Mouse (Mus musculus) MEL (cell line): Measurements from ENCODE around the gene Mxra8. TPM values are rescaled to one million over a fixed set of nuclear protein-coding genes. Genes with fewer than 3 reads are reported as not detected.

ENCODE experiments used
- DNase-seq: peaks from one replicate; pipeline ENCODE4 v3.0.0; 2011; ENCODE audit warnings: low read depth, low spot score
- H3K27ac ChIP-seq: 2 replicates; pipeline ENCODE4 v1.5.1; 2012; ENCODE audit warnings: low read depth, mild to moderate bottlenecking, control low read depth, low read length, moderate library complexity; ENCODE audit not compliant: control insufficient read depth
- H3K27me3 ChIP-seq, 2 experiments: fragments of 150-350 bp in 1 of 2; sonication (generic) in 1 of 2; 2 replicates each; pipeline ENCODE4 v1.6.1; 2012; ENCODE audit warnings: low read length in 2 of 2, mild to moderate bottlenecking in 2 of 2, improper control_type of control experiment in 1 of 2, moderate library complexity in 1 of 2; ENCODE audit not compliant: insufficient read depth in 2 of 2, control insufficient read depth in 1 of 2
- H3K36me3 ChIP-seq, 2 experiments: 2 replicates each; pipeline ENCODE4 v1.6.1; 2012 to 2014; ENCODE audit warnings: low read length in 2 of 2, improper control_type of control experiment in 1 of 2, inconsistent platforms in 1 of 2, mild to moderate bottlenecking in 1 of 2; ENCODE audit not compliant: insufficient read depth in 2 of 2, control insufficient read depth in 1 of 2
- H3K4me1 ChIP-seq, 2 experiments: fragments of 150-350 bp in 1 of 2; sonication (generic) in 1 of 2; 2 replicates each; pipeline ENCODE4 v1.6.1; 2012; ENCODE audit warnings: low read length in 2 of 2, improper control_type of control experiment in 1 of 2, mild to moderate bottlenecking in 1 of 2; ENCODE audit not compliant: insufficient read depth in 2 of 2, control insufficient read depth in 1 of 2
- H3K4me3 ChIP-seq, 2 experiments: fragments of 150-350 bp in 1 of 2; sonication (generic) in 1 of 2; 2 replicates each; pipeline ENCODE4 v1.5.1; 2012; ENCODE audit warnings: low read depth in 2 of 2, low read length in 2 of 2, mild to moderate bottlenecking in 2 of 2, moderate library complexity in 2 of 2, control low read depth in 1 of 2, improper control_type of control experiment in 1 of 2; ENCODE audit not compliant: control insufficient read depth in 1 of 2, insufficient read depth in 1 of 2
- H3K79me2 ChIP-seq: 2 replicates; pipeline ENCODE4 v1.6.1; 2012; ENCODE audit warnings: mild to moderate bottlenecking, low read length, moderate library complexity; ENCODE audit not compliant: control insufficient read depth, poor library complexity, insufficient read depth
- H3K9ac ChIP-seq: 2 replicates; pipeline ENCODE4 v1.6.1; 2012; ENCODE audit warnings: low read depth, mild to moderate bottlenecking, control low read depth, low read length, moderate library complexity; ENCODE audit not compliant: control insufficient read depth, poor library complexity, severe bottlenecking
- H3K9me3 ChIP-seq: fragments of 150-350 bp; sonication (generic); replicated peaks from 2 replicates; pipeline ENCODE4 v1.6.1; 2012; ENCODE audit warnings: mild to moderate bottlenecking, low read length, improper control_type of control experiment, moderate library complexity; ENCODE audit not compliant: insufficient read depth
- ELF1 ChIP-seq: IDR thresholded peaks from 2 replicates; pipeline ENCODE4 v1.6.1; 2014; ENCODE audit warnings: low read depth, mild to moderate bottlenecking, inconsistent platforms, low read length, improper control_type of control experiment, moderate library complexity
- JUND ChIP-seq: IDR thresholded peaks from 2 replicates; pipeline ENCODE4 v1.6.1; 2011; ENCODE audit warnings: low read depth, mild to moderate bottlenecking, improper control_type of control experiment, low read length
- KAT2A ChIP-seq: conservative IDR thresholded peaks from 2 replicates; pipeline ENCODE4 v1.6.1; 2012; ENCODE audit warnings: low read depth, low read length, improper control_type of control experiment, inconsistent platforms
- MAFK ChIP-seq: IDR thresholded peaks from 2 replicates; pipeline ENCODE4 v1.6.1; 2011; ENCODE audit warnings: low read depth, mild to moderate bottlenecking, low read length, improper control_type of control experiment, borderline replicate concordance
- MAX ChIP-seq: IDR thresholded peaks from 2 replicates; pipeline ENCODE4 v1.6.1; 2011; ENCODE audit warnings: low read length, improper control_type of control experiment
- MAZ ChIP-seq: IDR thresholded peaks from 2 replicates; pipeline ENCODE4 v1.6.1; 2012; ENCODE audit warnings: low read depth, mild to moderate bottlenecking, inconsistent platforms, low read length, improper control_type of control experiment
- MXI1 ChIP-seq: IDR thresholded peaks from 2 replicates; pipeline ENCODE4 v1.6.1; 2011; ENCODE audit warnings: mild to moderate bottlenecking, low read depth, low read length, improper control_type of control experiment
- NELFE ChIP-seq: IDR thresholded peaks from 2 replicates; pipeline ENCODE4 v1.6.1; 2011; ENCODE audit warnings: low read depth, low read length, improper control_type of control experiment
- NRF1 ChIP-seq: IDR thresholded peaks from 2 replicates; pipeline ENCODE4 v1.6.1; 2014; ENCODE audit warnings: low read depth, mild to moderate bottlenecking, inconsistent platforms, low read length, improper control_type of control experiment, moderate library complexity; ENCODE audit not compliant: poor library complexity, insufficient read depth, severe bottlenecking
- POLR2A ChIP-seq, 2 experiments: IDR thresholded peaks; 2 replicates each; pipeline ENCODE4 v1.6.1; 2011 to 2012; ENCODE audit warnings: low read length in 2 of 2, mild to moderate bottlenecking in 2 of 2, control low read depth in 1 of 2, improper control_type of control experiment in 1 of 2, low read depth in 1 of 2, moderate library complexity in 1 of 2; ENCODE audit not compliant: control insufficient read depth in 1 of 2, insufficient read depth in 1 of 2, poor library complexity in 1 of 2
- POLR2AphosphoS5 ChIP-seq: IDR thresholded peaks from 2 replicates; pipeline ENCODE4 v1.6.1; 2012; ENCODE audit warnings: low read depth, borderline replicate concordance, mild to moderate bottlenecking, inconsistent platforms, low read length, moderate library complexity, mixed read lengths
- USF2 ChIP-seq, 2 experiments: IDR thresholded peaks; 2 replicates each; pipeline ENCODE4 v1.6.1; 2011 to 2012; ENCODE audit warnings: improper control_type of control experiment in 2 of 2, low read length in 2 of 2, borderline replicate concordance in 1 of 2, inconsistent platforms in 1 of 2, low read depth in 1 of 2, mild to moderate bottlenecking in 1 of 2; ENCODE audit not compliant: insufficient read depth in 1 of 2
- ZC3H11A ChIP-seq: IDR thresholded peaks from 2 replicates; pipeline ENCODE4 v1.6.1; 2012; ENCODE audit warnings: low read depth, mild to moderate bottlenecking, inconsistent platforms, low read length, improper control_type of control experiment
- ZKSCAN1 ChIP-seq: IDR thresholded peaks from 2 replicates; pipeline ENCODE4 v1.6.1; 2012; ENCODE audit warnings: low read depth, mild to moderate bottlenecking, inconsistent platforms, low read length, improper control_type of control experiment, moderate library complexity
- ZMIZ1 ChIP-seq: IDR thresholded peaks from 2 replicates; pipeline ENCODE4 v1.6.1; 2012; ENCODE audit warnings: low read depth, mild to moderate bottlenecking, inconsistent platforms, low read length, improper control_type of control experiment, moderate library complexity
- ZNF384 ChIP-seq: IDR thresholded peaks from 2 replicates; pipeline ENCODE4 v1.6.1; 2012; ENCODE audit warnings: low read depth, mild to moderate bottlenecking, inconsistent platforms, low read length, improper control_type of control experiment
- polyA plus RNA-seq, 2 experiments: library from polyadenylated mRNA; stranded (reverse) in 1 of 2; unstranded in 1 of 2; fragments of >175 nt in 1 of 2; fragments of >200 nt in 1 of 2; gene quantifications; 2 replicates each; pipeline versions ENCODE4 v1.2.1 to v1.2.4; 2012; ENCODE audit warnings: low replicate concordance in 2 of 2, low read depth in 1 of 2; ENCODE audit not compliant: insufficient read length in 2 of 2, insufficient read depth in 1 of 2, missing spikeins in 1 of 2
- total RNA-seq: library from RNA; depleted of rRNA; stranded (reverse); fragments of 300-350 nt; gene quantifications from 2 replicates; pipeline ENCODE4 v1.2.3, GENCODE M21; 2012

The Mxra8 gene
- total and polyA plus RNA-seq, 3 experiments: 0.46 TPM; not detected in 2

DNA sequence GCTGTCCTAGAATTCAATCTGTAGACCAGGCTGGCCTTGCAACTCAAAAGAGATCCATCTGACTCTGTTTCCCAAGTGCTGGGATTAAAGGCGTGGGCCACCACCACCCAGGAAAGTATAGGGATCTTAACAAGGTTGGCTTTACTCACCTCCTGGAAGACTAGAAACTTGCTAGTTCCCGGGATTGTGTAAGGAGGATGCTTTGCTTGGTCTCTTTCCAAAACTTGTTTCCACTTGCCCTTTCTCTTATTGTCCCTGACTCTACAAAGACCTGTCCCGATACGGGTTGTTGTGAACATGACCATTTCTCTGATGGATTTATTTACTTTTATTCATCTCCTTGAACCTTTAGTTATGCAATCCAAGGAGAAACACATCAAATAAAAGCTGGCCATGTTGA lies 9.6 kb upstream of the Mxra8 start:
- H3K4me3 ChIP-seq: no peak overlapping the region
- H3K79me2 ChIP-seq: peaks cover 15% of the 10 kb centered on the region
- no peak for TF ChIP-seq NRF1
- no peaks in the 10 kb centered on the region for H3K9me3 ChIP-seq
- no peaks in the 10 kb centered on the region for H3K27me3 ChIP-seq
- H3K9ac ChIP-seq: no peak overlapping the region
- H3K27ac ChIP-seq: no peak overlapping the region
- DNase-seq: no peak
- H3K36me3 ChIP-seq: peaks cover 3 to 7% of the 10 kb centered on the region in 2 experiments
- H3K4me1 ChIP-seq: peaks cover 0 to 10% of the 10 kb centered on the region in 2 experiments; a peak in 1 of 4 replicates

- DNase-seq: peak; percentile 68
- H3K9me3 ChIP-seq: no peaks in the 10 kb centered on the region
- peak overlapping the region; percentile 24 to 84 for H3K4me3 ChIP-seq
- H3K27me3 ChIP-seq: no peaks in the 10 kb centered on the region
- peak overlapping the region; percentile 57 for H3K27ac ChIP-seq
- H3K9ac ChIP-seq: peak overlapping the region; percentile 54
- peaks cover 0 to 7% of the 10 kb centered on the region in 2 experiments; a peak in 2 of 4 replicates for H3K36me3 ChIP-seq
- peaks cover 15% of the 10 kb centered on the region for H3K79me2 ChIP-seq
- TF ChIP-seq ZKSCAN1: no peak
- TF ChIP-seq JUND: no peak
- no peak for TF ChIP-seq ELF1
- TF ChIP-seq MAX: no peak
- no peak for TF ChIP-seq MAZ
- TF ChIP-seq MXI1: no peak
- no peak for TF ChIP-seq POLR2AphosphoS5
- no peak for TF ChIP-seq KAT2A
- no peak for TF ChIP-seq ZC3H11A
- TF ChIP-seq NRF1: no peak
- no peak for TF ChIP-seq ZNF384
- no peak for TF ChIP-seq NELFE
- no peak for TF ChIP-seq MAFK
- no peak for TF ChIP-seq POLR2A (IDR thresholded peaks at IDR 0.05; ENCODE audit: control insufficient read depth in 1 of 2, insufficient read depth in 1 of 2, low read depth in 1 of 2, low read length in 2 of 2, poor library complexity in 1 of 2)
- no peak for TF ChIP-seq ZMIZ1
- TF ChIP-seq USF2 (IDR thresholded peaks at IDR 0.05; ENCODE audit: borderline replicate concordance in 1 of 2, insufficient read depth in 1 of 2, low read depth in 1 of 2, low read length in 2 of 2): no peak
- H3K4me1 ChIP-seq: peaks cover 0 to 10% of the 10 kb centered on the region in 2 experiments; a peak in 1 of 4 replicates
Measured at GRCm38 (mm10) chr4:155830596-155830995, 8.9 kb upstream of the Mxra8 start.
